Mouse (Mus musculus) embryonic facial prominence, embryonic 12.5 days (tissue): Measurements from ENCODE around the gene Tmprss3. TPM values are rescaled to one million over a fixed set of nuclear protein-coding genes. Genes with fewer than 3 reads are reported as not detected.

Experiments used
- ATAC-seq: fragments of 200-750 bp; cut with Nextera tagmentation; 2 replicates; pipeline ENCODE4 v1.8.0; 2017; ENCODE audit not compliant: insufficient number of reproducible peaks, insufficient read depth, low FRiP score, low TSS enrichment
- H3K27ac ChIP-seq: fragments of 300-500 bp; sonication (generic); 2 replicates; pipeline ENCODE4 v1.5.1; 2016; ENCODE audit warnings: mild to moderate bottlenecking
- H3K27me3 ChIP-seq: fragments of 300-500 bp; sonication (generic); 2 replicates; pipeline ENCODE4 v1.6.1; 2016; ENCODE audit warnings: mild to moderate bottlenecking, moderate library complexity
- H3K36me3 ChIP-seq: fragments of 300-500 bp; sonication (generic); 2 replicates; pipeline ENCODE4 v1.6.1; 2016; ENCODE audit warnings: mild to moderate bottlenecking
- H3K4me1 ChIP-seq: fragments of 300-500 bp; sonication (generic); 2 replicates; pipeline ENCODE4 v1.6.1; 2016
- H3K4me2 ChIP-seq: fragments of 300-500 bp; sonication (generic); replicated peaks from 2 replicates; pipeline ENCODE4 v1.6.1; 2016; ENCODE audit warnings: mild to moderate bottlenecking, moderate library complexity
- H3K4me3 ChIP-seq: fragments of 300-500 bp; sonication (generic); 2 replicates; pipeline ENCODE4 v1.5.1; 2016; ENCODE audit warnings: mild to moderate bottlenecking
- H3K9ac ChIP-seq: fragments of 300-500 bp; sonication (generic); 2 replicates; pipeline ENCODE4 v1.6.1; 2016; ENCODE audit warnings: mild to moderate bottlenecking, moderate library complexity
- H3K9me3 ChIP-seq: fragments of 300-500 bp; sonication (generic); 2 replicates; pipeline ENCODE4 v1.6.1; 2016; ENCODE audit warnings: mild to moderate bottlenecking, moderate library complexity
- WGBS: fragments of 180-500 bp; shearing (Covaris S2); methylation state at CpG from one replicate; pipeline ENCODE4 v1.1.7; 2016; 5-methylcytosine and 5-hydroxymethylcytosine counted together
- polyA plus RNA-seq: library from polyadenylated mRNA; unstranded; fragments of >200 nt; fragmentation: Nextera tagmentation; extraction: Ambion mirVana; gene quantifications from 2 replicates; pipeline ENCODE4 v1.2.1, GENCODE M21; 2016

Gene Tmprss3
- polyA plus RNA-seq, 1 experiment from 2014 or later, result 0.05 TPM

- H3K9me3 ChIP-seq, result no peaks in the 10 kb centered on the region
- no peaks in the 10 kb centered on the region for H3K4me1 ChIP-seq
- no peaks in the 10 kb centered on the region for H3K36me3 ChIP-seq
- 75% methylated on average over 8 of the region's 8 CpGs for WGBS
- H3K4me3 ChIP-seq, result no peak overlapping the region
- ATAC-seq, result no peak
- no peaks in the 10 kb centered on the region for H3K27me3 ChIP-seq
- H3K9ac ChIP-seq, result no peak overlapping the region
- H3K4me2 ChIP-seq, result no peak overlapping the region
- H3K27ac ChIP-seq, result no peak overlapping the region
Observed at GRCm38 (mm10) chr17:31191825-31192224, 7.0 kb downstream of the Tmprss3 start.

DNA sequence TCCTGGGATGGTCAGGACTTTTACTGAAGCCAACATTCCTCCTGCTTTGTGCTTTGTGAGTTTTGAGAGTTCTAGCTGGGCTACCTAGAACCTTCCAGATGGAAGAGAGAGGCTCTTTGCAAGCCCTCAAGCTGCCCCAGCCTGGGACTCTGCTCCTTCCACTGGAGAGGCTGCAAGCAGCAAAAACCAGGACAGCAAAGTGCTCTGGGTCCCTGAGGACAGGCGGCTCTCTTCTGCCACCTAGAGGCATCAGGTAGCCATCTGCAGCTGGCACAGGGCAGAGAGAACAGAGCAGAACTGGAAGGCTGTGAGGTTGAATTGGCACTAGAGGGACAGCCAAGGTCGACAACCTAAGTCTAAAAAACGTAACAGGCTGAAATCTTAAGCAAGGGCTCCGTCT, 11.4 kb downstream of the Tmprss3 start:
- H3K4me2 ChIP-seq, result no peak overlapping the region
- H3K4me3 ChIP-seq, result no peak overlapping the region
- no peak overlapping the region for H3K27ac ChIP-seq
- WGBS, result 24% methylated on average over 4 of the region's 4 CpGs
- no peaks in the 10 kb centered on the region for H3K4me1 ChIP-seq
- no peaks in the 10 kb centered on the region for H3K9me3 ChIP-seq
- no peak for ATAC-seq
- no peaks in the 10 kb centered on the region for H3K36me3 ChIP-seq
- H3K27me3 ChIP-seq, result no peaks in the 10 kb centered on the region
- no peak overlapping the region for H3K9ac ChIP-seq

DNA sequence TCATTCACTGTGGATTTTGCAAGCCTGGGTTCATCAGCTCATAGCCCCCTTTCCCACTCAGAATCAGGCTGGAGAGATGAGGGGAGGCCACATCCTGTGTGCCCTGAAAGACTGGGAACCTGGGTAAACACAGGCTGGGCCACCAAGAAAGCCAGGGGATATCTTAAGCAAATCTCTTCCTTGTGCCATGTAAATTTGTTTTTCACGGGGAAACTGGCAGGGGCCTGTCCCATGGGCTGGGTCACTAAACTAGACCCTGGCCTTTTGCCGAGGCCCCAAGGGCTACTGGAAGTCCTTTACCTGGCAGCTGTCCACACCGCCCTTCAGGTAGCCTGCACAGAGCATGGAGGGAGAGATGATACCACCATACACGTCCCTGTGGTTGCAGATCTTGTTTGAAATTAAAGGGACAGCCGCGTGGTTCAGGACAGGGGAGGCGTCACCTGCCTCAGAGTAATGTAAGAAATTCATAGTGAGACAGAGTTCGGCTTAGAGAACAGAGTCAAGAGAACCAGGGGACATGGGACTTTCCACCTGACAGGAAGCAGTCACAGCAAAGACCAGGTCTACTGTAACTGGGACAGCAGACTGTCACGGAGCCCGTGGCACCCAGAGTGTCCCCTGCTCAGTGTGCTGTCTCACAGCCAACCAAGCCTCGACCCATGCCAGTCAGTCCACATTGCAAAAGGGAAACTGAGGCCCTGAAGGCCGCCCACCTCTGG, 14.3 kb downstream of the Tmprss3 start:
- Histone ChIP-seq H3K9me3 (no peaks in the 10 kb centered on the region), H3K4me1 (no peaks in the 10 kb centered on the region), H3K4me3 (no peak overlapping the region), H3K27me3 (no peaks in the 10 kb centered on the region), H3K4me2 (no peak overlapping the region), H3K27ac (no peak overlapping the region), H3K36me3 (no peaks in the 10 kb centered on the region), H3K9ac (no peak overlapping the region)
- 81% methylated on average over 12 of the region's 12 CpGs for WGBS
- ATAC-seq, result no peak

GRCm38 (mm10) chr17:31183180-31183974, 15.4 kb downstream of the Tmprss3 start:
- no peak overlapping the region for H3K4me3 ChIP-seq
- H3K4me2 ChIP-seq, result no peak overlapping the region
- H3K9ac ChIP-seq, result no peak overlapping the region
- no peak overlapping the region for H3K27ac ChIP-seq
- ATAC-seq, result no peak
- H3K36me3 ChIP-seq, result no peaks in the 10 kb centered on the region
- H3K4me1 ChIP-seq, result no peaks in the 10 kb centered on the region
- no peaks in the 10 kb centered on the region for H3K9me3 ChIP-seq
- no peaks in the 10 kb centered on the region for H3K27me3 ChIP-seq
- 68% methylated on average over 12 of the region's 12 CpGs for WGBS

GRCm38 (mm10) chr17:31181490-31181889, 17.3 kb downstream of the Tmprss3 start:
- H3K27ac ChIP-seq, result no peak overlapping the region
- H3K4me1 ChIP-seq, result no peaks in the 10 kb centered on the region
- no peak for ATAC-seq
- no peaks in the 10 kb centered on the region for H3K9me3 ChIP-seq
- no peaks in the 10 kb centered on the region for H3K27me3 ChIP-seq
- no peak overlapping the region for H3K4me3 ChIP-seq
- no peaks in the 10 kb centered on the region for H3K36me3 ChIP-seq
- H3K9ac ChIP-seq, result no peak overlapping the region
- no peak overlapping the region for H3K4me2 ChIP-seq
- 81% methylated on average over 4 of the region's 4 CpGs for WGBS

GRCm38 (mm10) chr17:31176321-31176720, 22.5 kb downstream of the Tmprss3 start:
- no peak for ATAC-seq
- H3K36me3 ChIP-seq, result no peaks in the 10 kb centered on the region
- WGBS, result 91% methylated on average over 4 of the region's 4 CpGs
- H3K4me3 ChIP-seq, result no peak overlapping the region
- H3K9me3 ChIP-seq, result no peaks in the 10 kb centered on the region
- no peaks in the 10 kb centered on the region for H3K27me3 ChIP-seq
- H3K4me2 ChIP-seq, result no peak overlapping the region
- H3K27ac ChIP-seq, result no peak overlapping the region
- no peaks in the 10 kb centered on the region for H3K4me1 ChIP-seq
- H3K9ac ChIP-seq, result no peak overlapping the region

- Histone ChIP-seq H3K9me3 (no peaks in the 10 kb centered on the region), H3K36me3 (no peaks in the 10 kb centered on the region), H3K27ac (no peak overlapping the region), H3K4me1 (no peaks in the 10 kb centered on the region), H3K27me3 (no peaks in the 10 kb centered on the region), H3K4me2 (no peak overlapping the region), H3K9ac (no peak overlapping the region), H3K4me3 (no peak overlapping the region)
- no peak for ATAC-seq
- 88% methylated on average over 5 of the region's 5 CpGs for WGBS
Observed at GRCm38 (mm10) chr17:31169796-31170195, 29.0 kb downstream of the Tmprss3 start.

GRCm38 (mm10) chr17:31165127-31165526, 33.6 kb downstream of the Tmprss3 start, which contains the start of gene Tff1:
Tff1 (minus strand) TSS chr17:31165277.
- no peaks in the 10 kb centered on the region for H3K36me3 ChIP-seq
- 92% methylated on average over 6 of the region's 6 CpGs for WGBS
- H3K4me2 ChIP-seq, result no peak within 1 kb of the TSS
- H3K27ac ChIP-seq, result no peak within 1 kb of the TSS
- H3K4me3 ChIP-seq, result no peak within 1 kb of the TSS
- no peaks in the 10 kb centered on the region for H3K9me3 ChIP-seq
- no peak within 1 kb of the TSS for H3K9ac ChIP-seq
- H3K27me3 ChIP-seq, result no peaks in the 10 kb centered on the region
- no peak for ATAC-seq
- no peaks in the 10 kb centered on the region for H3K4me1 ChIP-seq

DNA sequence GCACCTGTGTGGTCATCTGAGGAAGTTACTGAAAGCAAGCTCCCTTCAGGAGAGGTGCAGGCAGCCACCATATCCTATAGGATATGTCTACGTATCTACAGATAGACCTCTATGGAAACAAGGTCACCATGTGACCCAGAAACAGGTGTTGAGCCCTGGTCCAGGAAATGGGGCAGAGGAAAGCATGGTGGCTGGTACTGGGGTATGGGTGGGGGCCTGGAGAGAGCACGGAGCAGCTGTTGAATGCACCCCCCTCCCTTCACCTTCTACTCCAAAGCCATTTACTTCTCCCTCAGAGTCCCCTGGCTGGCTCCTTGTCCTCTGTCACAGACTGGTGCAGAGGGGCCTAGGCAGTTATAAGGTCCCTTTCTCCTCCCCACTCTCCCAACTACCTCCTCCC, 35.0 kb downstream of the Tmprss3 start:
- no peaks in the 10 kb centered on the region for H3K36me3 ChIP-seq
- no peaks in the 10 kb centered on the region for H3K27me3 ChIP-seq
- H3K9ac ChIP-seq, result no peak overlapping the region
- 82% methylated on average over 2 of the region's 2 CpGs for WGBS
- no peak overlapping the region for H3K4me2 ChIP-seq
- no peaks in the 10 kb centered on the region for H3K9me3 ChIP-seq
- no peak for ATAC-seq
- no peak overlapping the region for H3K27ac ChIP-seq
- no peaks in the 10 kb centered on the region for H3K4me1 ChIP-seq
- no peak overlapping the region for H3K4me3 ChIP-seq

GRCm38 (mm10) chr17:31162607-31163006, 36.2 kb downstream of the Tmprss3 start:
- Histone ChIP-seq H3K9ac (no peak overlapping the region), H3K4me2 (no peak overlapping the region), H3K4me1 (no peaks in the 10 kb centered on the region), H3K27me3 (no peaks in the 10 kb centered on the region), H3K36me3 (no peaks in the 10 kb centered on the region), H3K9me3 (no peaks in the 10 kb centered on the region), H3K4me3 (no peak overlapping the region), H3K27ac (no peak overlapping the region)
- ATAC-seq, result no peak
- 90% methylated on average over 12 of the region's 12 CpGs for WGBS

DNA sequence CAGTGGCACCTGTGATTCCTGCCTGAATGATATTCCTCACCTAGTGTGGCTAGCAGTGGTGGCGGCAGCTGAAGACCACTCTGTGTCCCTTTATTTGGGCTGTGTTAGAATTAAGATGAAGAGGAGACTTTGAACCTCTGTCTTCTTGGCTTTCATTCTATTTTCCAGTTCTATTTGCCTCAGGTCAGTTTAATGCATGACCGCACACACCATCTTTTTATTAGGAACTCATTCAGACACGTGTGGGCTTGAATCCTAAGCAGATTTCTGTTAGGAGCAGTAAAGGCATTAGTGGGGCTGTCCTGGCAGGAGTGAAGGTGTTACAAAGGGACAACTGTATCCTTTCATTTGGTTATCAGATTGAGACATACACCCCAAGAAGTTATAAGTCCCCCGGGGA, 38.5 kb downstream of the Tmprss3 start:
- no peaks in the 10 kb centered on the region for H3K36me3 ChIP-seq
- WGBS, result 75% methylated on average over 4 of the region's 4 CpGs
- no peak for ATAC-seq
- no peak overlapping the region for H3K4me2 ChIP-seq
- H3K27ac ChIP-seq, result no peak overlapping the region
- H3K27me3 ChIP-seq, result no peaks in the 10 kb centered on the region
- no peaks in the 10 kb centered on the region for H3K9me3 ChIP-seq
- no peaks in the 10 kb centered on the region for H3K4me1 ChIP-seq
- no peak overlapping the region for H3K4me3 ChIP-seq
- no peak overlapping the region for H3K9ac ChIP-seq

DNA sequence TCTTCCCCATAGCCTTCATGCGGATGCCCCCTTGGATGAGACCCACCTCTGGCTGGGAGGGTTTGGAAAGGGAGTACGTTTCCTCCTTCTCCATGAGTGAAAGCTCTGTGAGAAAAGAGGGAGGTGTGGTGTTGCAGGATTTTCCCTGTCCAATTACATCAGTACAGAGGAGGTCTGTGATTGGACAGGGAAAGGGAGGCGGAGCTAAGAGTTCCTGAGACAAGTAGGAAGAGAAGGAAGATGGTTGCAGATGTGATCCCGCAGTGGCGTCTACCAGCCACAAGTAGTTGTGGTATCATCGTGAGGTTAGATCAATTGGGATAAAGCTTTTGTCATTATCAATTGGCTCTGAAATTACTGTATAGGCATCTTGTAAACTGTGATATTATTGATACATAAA, 40.9 kb downstream of the Tmprss3 start:
- Histone ChIP-seq H3K9me3 (no peaks in the 10 kb centered on the region), H3K4me2 (no peak overlapping the region), H3K27me3 (no peaks in the 10 kb centered on the region), H3K9ac (no peak overlapping the region), H3K4me1 (no peaks in the 10 kb centered on the region), H3K36me3 (no peaks in the 10 kb centered on the region), H3K4me3 (no peak overlapping the region), H3K27ac (no peak overlapping the region)
- no peak for ATAC-seq
- 74% methylated on average over 6 of the region's 6 CpGs for WGBS
